Mouse (Mus musculus) cerebellum, adult 11 months (tissue): ENCODE results near the gene AI413582.
A peak's percentile ranks its signal among the peaks of the same experiment; 100 is the strongest.

Experiments
- DNase-seq: peaks from one replicate; pipeline ENCODE4 v3.0.0; 2022

The AI413582 gene

GRCm38 (mm10) chr17:27565163-27565941 is at the start of gene AI413582:
AI413582 (minus strand) TSS chr17:27565756.
- DNase-seq, result peak; percentile 99

- no peak for DNase-seq
These were observed 47.5 kb upstream of the AI413582 start for GRCm38 (mm10) chr17:27613016-27613415.

GRCm38 (mm10) chr17:27611994-27612393 is 46.4 kb upstream of the AI413582 start:
- no peak for DNase-seq

- no peak for DNase-seq
These were observed 45.9 kb upstream of the AI413582 start for GRCm38 (mm10) chr17:27611519-27611884.

GRCm38 (mm10) chr17:27610679-27611518 is 45.3 kb upstream of the AI413582 start:
- no peak for DNase-seq

GRCm38 (mm10) chr17:27609576-27609975 is 44.0 kb upstream of the AI413582 start:
- DNase-seq, result no peak

- no peak for DNase-seq
These were observed 38.1 kb upstream of the AI413582 start for GRCm38 (mm10) chr17:27603522-27604234.

GRCm38 (mm10) chr17:27603036-27603435 is 37.5 kb upstream of the AI413582 start:
- DNase-seq, result no peak

- peak; percentile 73 for DNase-seq
These were observed 35.3 kb upstream of the AI413582 start for GRCm38 (mm10) chr17:27600869-27601268.

GRCm38 (mm10) chr17:27600286-27600685 is 34.7 kb upstream of the AI413582 start:
- no peak for DNase-seq

- DNase-seq, result no peak
These were observed 31.0 kb upstream of the AI413582 start for GRCm38 (mm10) chr17:27596376-27597190.

GRCm38 (mm10) chr17:27595659-27596375 is 30.3 kb upstream of the AI413582 start:
- DNase-seq, result no peak

- DNase-seq, result no peak
These were observed 27.0 kb upstream of the AI413582 start for GRCm38 (mm10) chr17:27592565-27592910.

GRCm38 (mm10) chr17:27591826-27592564 is 26.4 kb upstream of the AI413582 start:
- DNase-seq, result no peak

GRCm38 (mm10) chr17:27588231-27588630 is 22.7 kb upstream of the AI413582 start:
- DNase-seq, result no peak

- DNase-seq, result no peak
These were observed 21.7 kb upstream of the AI413582 start for GRCm38 (mm10) chr17:27587252-27587651.

- no peak for DNase-seq
These were observed 21.1 kb upstream of the AI413582 start for GRCm38 (mm10) chr17:27586661-27587060.

GRCm38 (mm10) chr17:27583185-27583894 is 17.8 kb upstream of the AI413582 start:
- DNase-seq, result no peak

GRCm38 (mm10) chr17:27580392-27581068 is 15.0 kb upstream of the AI413582 start:
- no peak for DNase-seq

- DNase-seq, result peak; percentile 73
These were observed 14.3 kb upstream of the AI413582 start for GRCm38 (mm10) chr17:27579816-27580215.
